Mouse (Mus musculus): Measurements from ENCODE around the gene BC049730.

Gene BC049730

DNA sequence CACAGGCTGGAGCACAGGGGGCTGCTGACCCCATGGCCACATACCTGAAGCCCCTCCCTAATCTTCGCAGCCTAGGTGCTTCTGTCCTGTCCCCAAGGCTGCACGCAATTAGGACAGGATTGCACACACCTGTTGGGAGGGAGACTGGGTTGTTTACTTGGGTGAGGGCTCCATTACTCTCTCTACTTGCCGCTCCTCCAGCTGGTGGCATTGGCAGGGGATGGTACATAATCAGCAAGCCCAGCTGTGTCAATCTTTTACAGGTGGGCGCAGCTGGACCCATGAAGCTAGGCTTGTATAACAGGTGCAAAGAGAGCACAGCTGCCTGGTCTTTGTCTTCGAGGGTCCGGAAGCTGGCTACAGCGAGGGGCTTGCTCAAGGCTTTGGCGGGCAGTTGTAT lies 53.5 kb downstream of the BC049730 start:
- WGBS, result 94% methylated on average over 8 of the region's 8 CpGs

Data from cerebral cortex, adult 2 months (tissue).